Mouse (Mus musculus) splenic B cell, adult 2 months (primary cell): ENCODE results near the gene Plk2.

Experiments used
- DNase-seq: peaks from one replicate; pipeline ENCODE4 v3.0.0-alpha.2; 2011; ENCODE audit warnings: low read depth, low spot score
- H3K27me3 ChIP-seq: 2 replicates; pipeline ENCODE4 v1.6.1; 2012; ENCODE audit warnings: mild to moderate bottlenecking, low read length, moderate library complexity, mixed read lengths; ENCODE audit not compliant: control insufficient read depth, poor library complexity, insufficient read depth, severe bottlenecking
- H3K36me3 ChIP-seq: 2 replicates; pipeline ENCODE4 v1.6.1; 2012; ENCODE audit warnings: mild to moderate bottlenecking, low read length, moderate library complexity, mixed read lengths; ENCODE audit not compliant: control insufficient read depth, poor library complexity, insufficient read depth, severe bottlenecking

Gene Plk2

GRCm38 (mm10) chr13:110432062-110432566 is 37.3 kb downstream of the Plk2 start:
- DNase-seq: no peak
- Histone ChIP-seq H3K27me3 (no peaks in the 10 kb centered on the region), H3K36me3 (no peaks in the 10 kb centered on the region)

GRCm38 (mm10) chr13:110432613-110433012 is 37.8 kb downstream of the Plk2 start:
- no peaks in the 10 kb centered on the region for H3K27me3 ChIP-seq
- H3K36me3 ChIP-seq: no peaks in the 10 kb centered on the region
- DNase-seq: no peak

GRCm38 (mm10) chr13:110436692-110437091 is 41.8 kb downstream of the Plk2 start:
- no peak for DNase-seq
- no peaks in the 10 kb centered on the region for H3K36me3 ChIP-seq
- no peaks in the 10 kb centered on the region for H3K27me3 ChIP-seq

GRCm38 (mm10) chr13:110438624-110439023 is 43.8 kb downstream of the Plk2 start:
- no peaks in the 10 kb centered on the region for H3K27me3 ChIP-seq
- no peaks in the 10 kb centered on the region for H3K36me3 ChIP-seq

GRCm38 (mm10) chr13:110444335-110444734 is 49.5 kb downstream of the Plk2 start:
- DNase-seq: no peak
- no peaks in the 10 kb centered on the region for H3K36me3 ChIP-seq
- no peaks in the 10 kb centered on the region for H3K27me3 ChIP-seq

More at GRCm38 (mm10) chr13:110438624-110439023, 43.8 kb downstream of the Plk2 start:
- no peak for DNase-seq

- DNase-seq: peak; percentile 21
- H3K27me3 ChIP-seq: no peaks in the 10 kb centered on the region
- no peaks in the 10 kb centered on the region for H3K36me3 ChIP-seq
Measured at GRCm38 (mm10) chr13:110444894-110445293, 50.0 kb downstream of the Plk2 start.

- H3K36me3 ChIP-seq: no peaks in the 10 kb centered on the region
- no peaks in the 10 kb centered on the region for H3K27me3 ChIP-seq
- peak; percentile 34 for DNase-seq
Measured at GRCm38 (mm10) chr13:110446434-110446833, 51.6 kb downstream of the Plk2 start.

GRCm38 (mm10) chr13:110450056-110450455 is 55.2 kb downstream of the Plk2 start:
- Histone ChIP-seq H3K36me3 (no peaks in the 10 kb centered on the region), H3K27me3 (no peaks in the 10 kb centered on the region)
- DNase-seq: no peak
